14 mouse cellular contexts compared by ENCODE assay signal in genomic region chr13:44453131-44453530, GRCm38 (mm10).
"Had no signal": no experiment of that assay in that cellular context is flagged by ENCODE, and none has a peak within 500 bp of the region (broad histone marks: within the 10 kb centered on the region; RNA-seq: fewer than 3 reads in every experiment).

No protein-coding gene starts in this region.

- H3K4me3 ChIP-seq: limb, embryonic 15.5 days; liver, embryonic 12.5 days had no signal

- ATAC-seq: liver, embryonic 12.5 days; midbrain, embryonic 16.5 days had no signal

- H3K4me1 ChIP-seq: liver, embryonic 12.5 days had no signal

- H3K36me3 ChIP-seq: limb, embryonic 15.5 days; liver, embryonic 12.5 days had no signal

- H3K27me3 ChIP-seq: limb, embryonic 15.5 days; liver, embryonic 12.5 days had no signal

- DNase-seq: kidney, adult 8-10 months; kidney, postnatal 36 days; layer of hippocampus, adult 9-11 months; layer of hippocampus, postnatal 36 days; lung, embryonic 14.5 days; lung, postnatal 10 days; right cerebral cortex, adult 18-20 months; right cerebral cortex, postnatal 25 days; thymus, adult 18-20 months; thymus, postnatal 14 days had no signal

- H3K9me3 ChIP-seq: limb, embryonic 15.5 days; liver, embryonic 12.5 days had no signal

- H3K27ac ChIP-seq: limb, embryonic 15.5 days; liver, embryonic 12.5 days; macrophage had no signal
